Mouse (Mus musculus) left cerebral cortex, adult 11 months (tissue): Measurements from ENCODE around the gene Tnxb.
A peak's percentile ranks its signal among the peaks of the same experiment; 100 is the strongest.

Experiments used
- DNase-seq: peaks from one replicate; pipeline ENCODE4 v3.0.0; 2022; ENCODE audit warnings: low spot score

Gene Tnxb

GRCm38 (mm10) chr17:34670235-34670634, at the start of gene Tnxb:
Gene Tnxb (plus strand): TSS chr17:34670535.
- no peak for DNase-seq

- no peak for DNase-seq
These were observed 49.3 kb upstream of the Tnxb start for GRCm38 (mm10) chr17:34621006-34621405.

- no peak for DNase-seq
These were observed 47.2 kb upstream of the Tnxb start for GRCm38 (mm10) chr17:34623161-34623560.

DNA sequence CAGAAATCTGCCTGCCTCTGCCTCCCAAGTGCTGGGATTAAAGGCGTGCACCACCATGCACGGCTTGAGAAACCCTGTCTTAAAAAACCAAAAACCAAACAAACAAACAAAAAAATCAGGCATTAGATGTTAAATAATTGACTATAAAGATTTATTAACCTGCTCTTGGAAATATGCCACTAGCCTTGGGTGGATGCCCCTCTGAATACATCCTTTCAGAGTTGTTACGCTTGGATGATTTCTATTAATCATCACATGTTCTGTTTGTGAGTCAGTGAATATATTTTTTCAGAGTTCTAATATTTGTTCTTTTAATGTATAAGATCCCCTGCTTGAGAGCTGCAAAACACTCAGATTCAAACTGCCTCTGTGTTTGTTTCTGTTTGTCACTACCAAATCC, 45.4 kb upstream of the Tnxb start:
- no peak for DNase-seq

- DNase-seq = no peak
These were observed 44.1 kb upstream of the Tnxb start for GRCm38 (mm10) chr17:34626062-34626772.

GRCm38 (mm10) chr17:34626773-34627092, 43.6 kb upstream of the Tnxb start:
- DNase-seq = no peak

DNA sequence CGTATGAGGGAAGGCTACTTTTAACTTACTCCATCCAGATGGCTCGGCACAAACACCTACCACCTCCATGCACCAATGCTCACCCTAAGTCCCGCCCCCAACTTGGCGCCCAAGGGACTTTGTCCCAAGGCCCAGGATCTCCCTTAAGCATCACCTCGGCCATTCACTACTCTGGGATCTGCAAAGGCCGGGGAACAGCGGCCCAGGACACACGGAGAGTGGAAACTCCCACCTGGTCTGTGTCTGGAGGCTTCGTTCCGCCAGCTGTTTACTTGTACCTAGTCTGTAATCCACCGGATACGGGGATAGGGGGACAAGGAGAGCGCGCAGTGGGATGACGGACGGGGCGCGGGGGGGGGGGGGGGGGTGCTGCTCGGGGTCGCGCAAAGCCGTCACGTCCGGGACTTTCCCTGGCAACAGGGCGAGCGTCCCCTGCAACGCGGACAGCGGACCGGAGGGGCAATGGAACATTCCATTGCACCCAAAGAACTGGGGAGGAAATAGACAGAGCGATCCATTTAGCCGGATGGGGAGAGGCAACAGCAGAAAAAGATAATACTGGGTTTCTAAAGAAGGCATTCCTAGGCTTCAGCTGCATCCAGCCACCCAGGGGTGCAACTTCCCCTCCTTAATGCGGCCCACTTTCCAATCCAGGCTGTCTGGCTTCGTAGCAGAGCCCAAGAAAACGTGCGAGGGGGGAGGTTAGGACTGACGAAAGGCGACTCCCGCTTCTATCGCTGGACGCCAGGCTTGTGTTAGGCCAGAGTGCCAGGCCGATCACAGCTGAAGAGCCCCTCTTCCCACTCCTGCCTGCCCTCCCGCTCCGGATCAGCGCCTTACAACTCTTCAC, 43.0 kb upstream of the Tnxb start:
- DNase-seq = peak; percentile 83

DNA sequence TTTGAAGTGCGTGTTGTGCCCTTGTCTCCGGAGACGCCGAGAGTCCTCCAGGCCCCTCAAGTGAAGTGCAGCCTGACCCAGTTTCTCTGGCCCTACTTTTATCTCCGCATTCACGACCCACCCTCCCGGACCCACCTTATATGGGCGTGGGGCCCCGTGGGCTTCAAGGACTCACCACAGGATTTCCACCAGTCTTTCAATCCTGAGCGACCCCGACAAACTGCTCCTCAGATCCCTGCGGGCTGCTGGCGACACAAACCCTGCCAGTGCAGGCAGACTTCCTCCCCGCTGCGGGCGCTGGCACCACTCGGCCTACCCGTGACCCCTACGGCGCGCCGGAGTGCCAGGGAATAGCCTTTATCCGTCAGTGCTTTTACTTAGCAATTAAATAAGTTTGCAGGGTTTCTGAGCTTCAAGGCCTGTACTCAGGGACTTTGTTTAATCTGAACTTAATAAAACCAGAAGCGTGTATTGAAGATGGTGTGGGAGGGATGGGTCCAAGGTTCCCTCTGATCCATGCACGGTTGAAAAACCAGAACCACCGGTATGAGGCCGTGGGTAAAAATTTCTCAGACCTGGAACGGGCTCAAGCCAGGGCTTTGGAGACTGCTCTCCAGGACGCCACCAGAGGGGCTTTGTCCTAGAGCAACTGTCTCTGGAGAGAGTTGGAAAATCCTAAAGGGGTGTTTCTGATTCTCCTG, 42.2 kb upstream of the Tnxb start, which contains the start of gene Ppt2:
Ppt2 (minus strand) TSS at position 568 of the 701 bp plus-strand sequence.
- DNase-seq = no peak

DNA sequence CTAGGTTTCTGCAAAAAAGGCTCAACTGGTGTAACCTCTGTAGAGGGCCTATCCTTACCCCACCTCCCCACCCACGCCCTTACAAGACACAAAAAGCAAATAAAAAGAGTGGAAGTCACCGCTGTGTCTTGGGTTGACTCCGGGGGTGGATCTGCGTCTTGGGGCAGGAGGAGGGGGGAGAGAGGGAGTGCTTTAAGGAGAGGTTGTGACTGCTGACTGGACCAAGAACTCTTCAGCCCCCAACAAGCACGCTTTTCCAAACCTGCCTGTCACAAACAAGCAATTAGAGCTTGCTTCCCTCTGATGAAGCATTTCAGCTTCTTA, 41.7 kb upstream of the Tnxb start:
- DNase-seq = no peak

DNA sequence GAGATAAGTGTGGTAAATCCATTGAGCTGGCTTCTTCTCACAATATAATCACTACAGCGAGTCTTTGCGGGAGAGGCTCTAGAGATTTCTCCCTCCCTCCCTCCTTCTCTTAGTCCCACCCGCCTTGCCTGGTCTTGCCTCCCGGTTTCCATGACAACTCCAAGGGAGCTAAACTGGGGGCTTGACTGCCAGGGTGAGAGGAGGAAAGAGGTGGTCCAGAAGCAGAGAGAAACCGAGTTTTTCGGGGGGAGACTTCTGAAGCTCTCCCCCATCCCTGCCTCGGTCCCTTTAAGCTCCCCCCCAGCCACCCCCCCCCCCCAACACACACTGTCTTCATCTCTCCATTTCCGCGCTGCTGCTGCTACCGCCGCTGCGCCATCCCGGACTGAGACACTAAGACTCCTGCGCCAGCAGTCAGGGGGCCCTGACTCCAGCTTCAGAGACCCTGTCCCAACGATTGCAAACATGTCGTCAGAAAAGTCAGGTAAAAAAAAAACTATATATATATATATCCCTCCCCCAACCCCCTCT, 41.0 kb upstream of the Tnxb start, which contains the start of gene Prrt1:
Prrt1 (plus strand) TSS at position 313 of the 531 bp plus-strand sequence.
- no peak for DNase-seq

DNA sequence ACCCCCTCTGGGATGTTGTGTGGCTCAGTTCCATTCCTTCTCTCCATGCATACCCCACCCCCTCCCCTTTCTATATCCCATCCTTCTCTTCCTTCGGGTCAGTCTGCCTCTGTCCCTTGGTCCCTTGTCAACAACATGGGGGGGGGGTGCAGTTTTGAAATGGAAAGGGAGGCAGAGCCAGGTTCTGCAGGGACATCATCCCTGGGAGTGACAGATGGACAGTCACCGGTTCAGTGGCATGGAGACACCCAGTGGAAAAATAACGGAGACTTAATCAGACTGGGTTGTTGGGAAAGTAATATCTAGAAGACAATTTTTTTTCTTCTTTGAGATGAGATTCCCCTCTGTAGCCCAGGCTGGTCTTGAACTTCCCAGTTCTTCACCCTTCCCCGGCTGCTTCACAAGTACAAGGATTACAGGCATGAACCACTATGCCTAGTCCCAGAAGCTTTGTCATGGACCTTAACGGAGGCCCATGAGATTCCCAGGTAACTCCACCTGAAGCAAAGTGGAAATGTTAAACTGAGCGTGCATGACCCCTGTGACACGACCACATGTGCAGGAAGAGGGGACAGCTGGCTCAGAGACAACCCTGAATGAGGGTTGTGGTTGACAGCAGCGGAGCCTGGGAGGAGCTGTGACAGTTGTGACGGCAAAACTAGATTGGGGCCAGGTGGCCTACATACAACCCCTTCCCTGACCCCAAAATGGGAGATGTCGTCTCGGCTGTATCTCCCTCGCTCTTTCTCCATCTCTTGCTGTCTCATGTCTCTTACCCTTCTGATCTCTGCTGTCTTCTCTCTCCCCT, 40.3 kb upstream of the Tnxb start:
- no peak for DNase-seq

GRCm38 (mm10) chr17:34630761-34631301, 39.5 kb upstream of the Tnxb start:
- no peak for DNase-seq

DNA sequence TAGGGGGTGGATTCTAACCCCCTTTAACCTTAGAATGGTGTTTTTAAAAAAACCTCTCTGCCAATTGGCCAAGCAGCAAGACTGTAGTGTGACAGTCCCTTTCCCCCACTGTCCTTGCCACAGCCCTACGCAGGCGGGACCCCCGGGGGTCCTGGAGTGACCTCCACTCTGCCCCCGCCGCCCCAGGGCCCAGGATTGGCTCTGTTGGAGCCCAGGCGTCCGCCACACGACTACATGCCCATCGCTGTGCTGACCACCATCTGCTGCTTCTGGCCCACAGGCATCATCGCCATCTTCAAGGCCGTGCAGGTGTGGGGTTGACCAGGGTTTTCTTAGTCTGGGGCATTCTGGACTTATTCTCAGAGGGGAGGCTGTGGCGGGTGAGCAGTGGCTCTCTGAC, 38.7 kb upstream of the Tnxb start:
- DNase-seq = no peak

GRCm38 (mm10) chr17:34632261-34632691, 38.1 kb upstream of the Tnxb start:
- peak; percentile 81 for DNase-seq

- no peak for DNase-seq
These were observed 34.7 kb upstream of the Tnxb start for GRCm38 (mm10) chr17:34635671-34636070.

DNA sequence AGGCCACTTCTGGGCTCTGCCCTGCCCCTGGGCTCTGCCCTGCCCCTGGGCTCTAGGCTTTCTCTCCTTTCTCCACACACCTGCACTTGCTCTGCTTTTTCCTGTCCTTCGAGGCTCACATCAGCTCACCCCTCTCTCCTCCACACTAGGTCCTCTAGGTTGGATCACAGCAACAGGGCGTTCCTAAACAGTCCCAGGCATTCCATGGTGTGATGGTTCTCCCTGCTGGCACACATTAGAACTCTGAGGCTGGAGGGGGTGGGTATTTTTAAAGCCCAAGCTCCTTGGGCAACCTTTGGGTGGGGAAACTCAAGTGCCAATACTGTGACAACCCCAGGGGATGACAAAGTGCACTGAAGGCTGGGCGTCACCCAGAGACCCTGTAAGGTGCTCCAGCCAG, 32.9 kb upstream of the Tnxb start:
- DNase-seq = no peak

- no peak for DNase-seq
These were observed 30.7 kb upstream of the Tnxb start for GRCm38 (mm10) chr17:34639461-34640255.

GRCm38 (mm10) chr17:34640778-34641601, 29.3 kb upstream of the Tnxb start:
- DNase-seq = no peak

- no peak for DNase-seq
These were observed 28.4 kb upstream of the Tnxb start for GRCm38 (mm10) chr17:34641945-34642344.

GRCm38 (mm10) chr17:34643379-34643778, 27.0 kb upstream of the Tnxb start:
- no peak for DNase-seq
